Mouse (Mus musculus) ES-Bruce4 (cell line): Measurements from ENCODE around the gene Knop1.

Experiments
- EP300 ChIP-seq: IDR thresholded peaks from 2 replicates; pipeline ENCODE4 v1.6.1; 2011; ENCODE audit warnings: low read depth, low read length; ENCODE audit not compliant: insufficient read depth
- POLR2A ChIP-seq: IDR thresholded peaks from one replicate; pipeline ENCODE4 v1.8.1; 2011; ENCODE audit warnings: low read length; ENCODE audit not compliant: insufficient read depth

GRCm38 (mm10) chr7:118842938-118843337 is 13.1 kb downstream of the Knop1 start:
- TF ChIP-seq EP300 (no peak), POLR2A (no peak)
